Mouse (Mus musculus) olfactory bulb, adult 2 months (tissue): ENCODE results near the gene Naa50. TPM values are rescaled to one million over a fixed set of nuclear protein-coding genes. Genes with fewer than 3 reads are reported as not detected.

Experiments
- H3K27ac ChIP-seq: fragments of 200-500 bp; 2 replicates; pipeline ENCODE4 v1.5.1; 2012; ENCODE audit warnings: low read depth, low read length; ENCODE audit not compliant: insufficient read depth
- H3K4me1 ChIP-seq: fragments of 200-500 bp; 2 replicates; pipeline ENCODE4 v1.6.1; 2012; ENCODE audit warnings: low read length; ENCODE audit not compliant: control insufficient read depth, insufficient read depth
- H3K4me3 ChIP-seq: fragments of 200-500 bp; 2 replicates; pipeline ENCODE4 v1.5.1; 2012; ENCODE audit warnings: mild to moderate bottlenecking, low read depth, low read length, moderate library complexity; ENCODE audit not compliant: insufficient read depth
- CTCF ChIP-seq: fragments of 200-500 bp; IDR thresholded peaks from 2 replicates; pipeline ENCODE4 v1.5.1; 2012; ENCODE audit warnings: low read depth, mild to moderate bottlenecking, low read length, moderate library complexity; ENCODE audit not compliant: insufficient read depth
- POLR2A ChIP-seq: fragments of 200-500 bp; IDR thresholded peaks from 2 replicates; pipeline ENCODE4 v1.6.1; 2012; ENCODE audit warnings: mild to moderate bottlenecking, low read depth, low read length, moderate library complexity; ENCODE audit not compliant: insufficient read depth
- WGBS: fragments of 180-500 bp; shearing (Covaris S2); methylation state at CpG from one replicate; pipeline ENCODE4 v1.1.7; 2018; 5-methylcytosine and 5-hydroxymethylcytosine counted together
- polyA plus RNA-seq: library from polyadenylated mRNA; stranded (reverse); fragments of >200 nt; gene quantifications from 2 replicates; pipeline ENCODE4 v1.2.4, GENCODE M21; 2012; ENCODE audit warnings: low replicate concordance; ENCODE audit not compliant: missing spikeins, insufficient read depth, insufficient read length

Naa50 gene
- polyA plus RNA-seq, 1 experiment: not detected

GRCm38 (mm10) chr16:44136511-44137021, 3.1 kb upstream of the Naa50 start:
- Histone ChIP-seq H3K4me1 (peaks cover 6% of the 10 kb centered on the region; the same call in 1 of the 2 replicates), H3K27ac (no peak overlapping the region), H3K4me3 (no peak overlapping the region)
- no peak for TF ChIP-seq POLR2A
- no peak for TF ChIP-seq CTCF
- WGBS: 58% methylated on average over 6 of the region's 6 CpGs

GRCm38 (mm10) chr16:44138377-44138978, 1.2 kb upstream of the Naa50 start:
- TF ChIP-seq CTCF (no peak), POLR2A (no peak)
- 1% methylated on average over 24 of the region's 24 CpGs for WGBS
- peaks cover 6% of the 10 kb centered on the region; the same call in 1 of the 2 replicates for H3K4me1 ChIP-seq
- peak overlapping the region; percentile 71 for H3K4me3 ChIP-seq
- H3K27ac ChIP-seq: peak overlapping the region; percentile 93

GRCm38 (mm10) chr16:44138979-44139535, 573 bp upstream of the Naa50 start:
- Histone ChIP-seq H3K27ac (peak overlapping the region; percentile 100), H3K4me3 (peak overlapping the region; percentile 71), H3K4me1 (peaks cover 6% of the 10 kb centered on the region; the same call in 1 of the 2 replicates)
- under 1% methylated on average over 25 of the region's 25 CpGs for WGBS
- TF ChIP-seq CTCF (no peak), POLR2A (peak; percentile 29; the same call in 1 of the 2 replicates)

GRCm38 (mm10) chr16:44140186-44140787, 657 bp downstream of the Naa50 start:
- H3K4me1 ChIP-seq: peaks cover 6% of the 10 kb centered on the region; the same call in 1 of the 2 replicates
- peak overlapping the region; percentile 67 for H3K4me3 ChIP-seq
- WGBS: under 1% methylated on average over 44 of the region's 44 CpGs
- TF ChIP-seq CTCF (no peak), POLR2A (no peak)
- H3K27ac ChIP-seq: peak overlapping the region; percentile 6; the same call in 1 of the 2 replicates

GRCm38 (mm10) chr16:44141483-44141882, 1.9 kb downstream of the Naa50 start:
- Histone ChIP-seq H3K27ac (no peak overlapping the region), H3K4me1 (peaks cover 6% of the 10 kb centered on the region; the same call in 1 of the 2 replicates), H3K4me3 (no peak overlapping the region)
- TF ChIP-seq CTCF (no peak), POLR2A (no peak)
- 8% methylated on average over 6 of the region's 6 CpGs for WGBS

- Histone ChIP-seq H3K4me3 (no peak overlapping the region), H3K27ac (no peak overlapping the region), H3K4me1 (no peaks in the 10 kb centered on the region)
- WGBS: 90% methylated on average over 1 of the region's 1 CpGs
- TF ChIP-seq POLR2A (no peak), CTCF (no peak)
These were observed 9.6 kb downstream of the Naa50 start for GRCm38 (mm10) chr16:44149002-44149767.

GRCm38 (mm10) chr16:44154497-44155057, 14.9 kb downstream of the Naa50 start:
- H3K4me1 ChIP-seq: no peaks in the 10 kb centered on the region
- H3K4me3 ChIP-seq: no peak overlapping the region
- 77% methylated on average over 6 of the region's 6 CpGs for WGBS
- H3K27ac ChIP-seq: no peak overlapping the region
- TF ChIP-seq CTCF: no peak
- TF ChIP-seq POLR2A: no peak

- WGBS: 92% methylated on average over 7 of the region's 7 CpGs
- Histone ChIP-seq H3K4me1 (no peaks in the 10 kb centered on the region), H3K4me3 (no peak overlapping the region), H3K27ac (no peak overlapping the region)
- TF ChIP-seq CTCF (no peak), POLR2A (no peak)
These were observed 19.7 kb downstream of the Naa50 start for GRCm38 (mm10) chr16:44159325-44159724.
